Comparison of ENCODE assay signal across 7 mouse cellular contexts in the genomic region with DNA sequence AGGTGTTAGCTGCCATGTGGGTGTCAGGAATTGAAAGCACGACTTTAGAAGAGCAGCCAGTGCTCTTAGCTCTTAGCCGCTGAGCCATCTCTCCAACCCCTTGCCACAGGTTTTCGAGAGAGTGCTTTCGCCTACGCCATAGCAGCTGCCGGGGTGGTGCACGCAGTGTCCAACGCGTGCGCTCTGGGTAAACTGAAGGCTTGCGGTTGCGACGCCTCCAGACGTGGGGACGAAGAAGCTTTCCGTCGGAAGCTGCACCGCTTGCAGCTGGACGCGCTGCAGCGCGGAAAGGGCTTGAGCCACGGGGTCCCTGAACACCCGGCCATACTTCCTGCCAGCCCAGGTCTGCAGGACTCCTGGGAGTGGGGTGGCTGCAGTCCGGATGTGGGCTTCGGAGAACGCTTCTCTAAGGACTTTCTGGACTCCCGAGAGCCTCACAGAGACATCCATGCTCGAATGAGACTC. TPM values are rescaled to one million over a fixed set of nuclear protein-coding genes. Genes with fewer than 3 reads are reported as not detected.
DNase-seq lines count a peak whose midpoint lies in the region; ATAC-seq and TF ChIP-seq lines count a peak whose summit lies in the region.

No protein-coding gene starts in this region.

- no peak for TF ChIP-seq POLR2A in thymus, adult 2 months (IDR thresholded peaks at IDR 0.05; ENCODE audit: control insufficient read depth, extremely low read depth, insufficient read depth, low read length, poor library complexity)

- H3K27me3 ChIP-seq in lung, embryonic 15.5 days: peaks cover 99% of the 10 kb centered on the region
- peaks cover 99% of the 10 kb centered on the region for H3K27me3 ChIP-seq in embryonic facial prominence, embryonic 13.5 days
- H3K27me3 ChIP-seq in intestine, embryonic 16.5 days (replicated peaks; ENCODE audit: control insufficient read depth, insufficient read depth, low read length): peaks cover 92% of the 10 kb centered on the region
- H3K27me3 ChIP-seq in neural tube, embryonic 13.5 days: peaks cover 92% of the 10 kb centered on the region
- peaks cover 10% of the 10 kb centered on the region; the same call in 1 of the 2 replicates for H3K27me3 ChIP-seq in thymus, adult 2 months (ENCODE audit: control insufficient read depth, insufficient read depth, low read length)

- no peaks in the 10 kb centered on the region for H3K36me3 ChIP-seq in lung, embryonic 15.5 days
- H3K36me3 ChIP-seq in embryonic facial prominence, embryonic 13.5 days: no peaks in the 10 kb centered on the region
- no peaks in the 10 kb centered on the region for H3K36me3 ChIP-seq in intestine, embryonic 16.5 days (ENCODE audit: control insufficient read depth, insufficient read depth, low read length)
- no peaks in the 10 kb centered on the region for H3K36me3 ChIP-seq in neural tube, embryonic 13.5 days
- H3K36me3 ChIP-seq in thymus, adult 2 months (ENCODE audit: control insufficient read depth, insufficient read depth, low read length): no peaks in the 10 kb centered on the region

- peak overlapping the region; percentile 52 for H3K4me2 ChIP-seq in lung, embryonic 15.5 days
- H3K4me2 ChIP-seq in embryonic facial prominence, embryonic 13.5 days: peak overlapping the region; percentile 52
- peak overlapping the region; percentile 38 for H3K4me2 ChIP-seq in intestine, embryonic 16.5 days (ENCODE audit: low read depth, low read length)
- peak overlapping the region; percentile 43 for H3K4me2 ChIP-seq in neural tube, embryonic 13.5 days

- no peak for TF ChIP-seq CTCF in thymus, adult 2 months (IDR thresholded peaks at IDR 0.05; ENCODE audit: borderline replicate concordance, control insufficient read depth, extremely low read depth, insufficient read depth, low read length, poor library complexity)

- H3K4me1 ChIP-seq in lung, embryonic 15.5 days: peaks cover 21% of the 10 kb centered on the region
- peaks cover 61% of the 10 kb centered on the region for H3K4me1 ChIP-seq in embryonic facial prominence, embryonic 13.5 days
- H3K4me1 ChIP-seq in intestine, embryonic 16.5 days (ENCODE audit: control insufficient read depth, insufficient read depth, low read length): peaks cover 14% of the 10 kb centered on the region
- H3K4me1 ChIP-seq in neural tube, embryonic 13.5 days (replicated peaks): peaks cover 61% of the 10 kb centered on the region
- H3K4me1 ChIP-seq in thymus, adult 2 months (replicated peaks; ENCODE audit: control insufficient read depth, insufficient read depth, low read length): peaks cover 19% of the 10 kb centered on the region

- H3K9me3 ChIP-seq in lung, embryonic 15.5 days: no peaks in the 10 kb centered on the region
- H3K9me3 ChIP-seq in embryonic facial prominence, embryonic 13.5 days: no peaks in the 10 kb centered on the region
- no peaks in the 10 kb centered on the region for H3K9me3 ChIP-seq in intestine, embryonic 16.5 days (ENCODE audit: control insufficient read depth, low read length)
- no peaks in the 10 kb centered on the region for H3K9me3 ChIP-seq in neural tube, embryonic 13.5 days

- no peak for DNase-seq in lung, postnatal 25 days (ENCODE audit: low spot score)
- DNase-seq in ovary, postnatal 36 days (ENCODE audit: low spot score): no peak
- no peak for DNase-seq in thymus, adult 2 months

- H3K27ac ChIP-seq in lung, embryonic 15.5 days: no peak overlapping the region
- 0 out of 2 replicates have a peak overlapping the region, but pooled peaks have one; percentile 18 for H3K27ac ChIP-seq in embryonic facial prominence, embryonic 13.5 days
- no peak overlapping the region for H3K27ac ChIP-seq in intestine, embryonic 16.5 days (ENCODE audit: low read length)
- H3K27ac ChIP-seq in neural tube, embryonic 13.5 days (replicated peaks): no peak overlapping the region
- no peak overlapping the region for H3K27ac ChIP-seq in thymus, adult 2 months (ENCODE audit: control insufficient read depth, insufficient read depth, low read length)

- H3K4me3 ChIP-seq in lung, embryonic 15.5 days: peak overlapping the region; percentile 23
- H3K4me3 ChIP-seq in embryonic facial prominence, embryonic 13.5 days: peak overlapping the region; percentile 31
- peak overlapping the region; percentile 26 for H3K4me3 ChIP-seq in intestine, embryonic 16.5 days (ENCODE audit: low read length)
- peak overlapping the region; percentile 21 for H3K4me3 ChIP-seq in neural tube, embryonic 13.5 days
- no peak overlapping the region for H3K4me3 ChIP-seq in thymus, adult 2 months (ENCODE audit: control insufficient read depth, insufficient read depth, low read length)

- ATAC-seq in lung, embryonic 15.5 days (ENCODE audit: borderline replicate concordance, extremely low read depth, low FRiP score, low TSS enrichment): no peak
- no peak for ATAC-seq in embryonic facial prominence, embryonic 13.5 days (ENCODE audit: insufficient number of reproducible peaks, insufficient read depth, low FRiP score, low TSS enrichment, low read depth)
- no peak for ATAC-seq in intestine, embryonic 16.5 days
- ATAC-seq in neural tube, embryonic 13.5 days (ENCODE audit: low read depth): no peak

- WGBS in lung, embryonic 15.5 days: under 1% methylated on average over 29 of the region's 29 CpGs
- under 1% methylated on average over 29 of the region's 29 CpGs for WGBS in embryonic facial prominence, embryonic 13.5 days
- 1% methylated on average over 29 of the region's 29 CpGs for WGBS in intestine, embryonic 16.5 days
- under 1% methylated on average over 29 of the region's 29 CpGs for WGBS in neural tube, embryonic 13.5 days
- under 1% methylated on average over 29 of the region's 29 CpGs for WGBS in thymus, adult 2 months

- H3K9ac ChIP-seq in lung, embryonic 15.5 days: no peak overlapping the region
- H3K9ac ChIP-seq in embryonic facial prominence, embryonic 13.5 days: peak overlapping the region; percentile 41; the same call in 1 of the 2 replicates
- H3K9ac ChIP-seq in intestine, embryonic 16.5 days (ENCODE audit: low read depth, low read length): no peak overlapping the region
- peak overlapping the region; percentile 26; the same call in 1 of the 2 replicates for H3K9ac ChIP-seq in neural tube, embryonic 13.5 days

RNA-seq across cellular contexts. Expression of gene Wnt10a, which starts 9.1 kb away (rescaled TPM):
- 0.20 and 0.25 TPM in 2 replicates for polyA plus RNA-seq in lung, embryonic 15.5 days (2015; fragmentation: Nextera tagmentation; extraction: Ambion mirVana)
- 5.4 and 6.9 TPM in 2 replicates for polyA plus RNA-seq in embryonic facial prominence, embryonic 13.5 days (2015; fragmentation: Nextera tagmentation; extraction: Ambion mirVana)
- polyA plus RNA-seq in intestine, embryonic 16.5 days (2015; fragmentation: Nextera tagmentation; extraction: Ambion mirVana): 0.05 and 0.09 TPM in 2 replicates
- polyA plus RNA-seq in neural tube, embryonic 13.5 days (2015; fragmentation: Nextera tagmentation; extraction: Ambion mirVana): 0.13 and 0.15 TPM in 2 replicates
- 5.0 and 5.3 TPM in 2 replicates for polyA plus RNA-seq in thymus, adult 2 months (2012; rRNA removed)

RNA-seq across cellular contexts. Expression of gene Wnt6, which starts 28.8 kb away (rescaled TPM):
- polyA plus RNA-seq in lung, embryonic 15.5 days (2015; fragmentation: Nextera tagmentation; extraction: Ambion mirVana): 1.2 TPM in 2 replicates
- polyA plus RNA-seq in embryonic facial prominence, embryonic 13.5 days (2015; fragmentation: Nextera tagmentation; extraction: Ambion mirVana): 49.1 and 55.5 TPM in 2 replicates
- 0.22 and 0.49 TPM in 2 replicates for polyA plus RNA-seq in intestine, embryonic 16.5 days (2015; fragmentation: Nextera tagmentation; extraction: Ambion mirVana)
- polyA plus RNA-seq in neural tube, embryonic 13.5 days (2015; fragmentation: Nextera tagmentation; extraction: Ambion mirVana): 8.9 and 10.0 TPM in 2 replicates
- polyA plus RNA-seq in thymus, adult 2 months (2012; rRNA removed): 1.8 and 1.9 TPM in 2 replicates

RNA-seq across cellular contexts. Expression of gene Prkag3, which starts 51.4 kb away (rescaled TPM):
- 0.34 and 0.57 TPM in 2 replicates for polyA plus RNA-seq in lung, embryonic 15.5 days (2015; fragmentation: Nextera tagmentation; extraction: Ambion mirVana)
- 0.25 and 0.35 TPM in 2 replicates for polyA plus RNA-seq in embryonic facial prominence, embryonic 13.5 days (2015; fragmentation: Nextera tagmentation; extraction: Ambion mirVana)
- polyA plus RNA-seq in intestine, embryonic 16.5 days (2015; fragmentation: Nextera tagmentation; extraction: Ambion mirVana): 0.15 and 0.17 TPM in 2 replicates
- polyA plus RNA-seq in neural tube, embryonic 13.5 days (2015; fragmentation: Nextera tagmentation; extraction: Ambion mirVana): 0.39 TPM in 1 of 2 replicates, not detected in the other
- polyA plus RNA-seq in thymus, adult 2 months (2012; rRNA removed): 0.10 and 0.38 TPM in 2 replicates

RNA-seq across cellular contexts. Expression of gene Cdk5r2, which starts 54.3 kb away (rescaled TPM):
- polyA plus RNA-seq in lung, embryonic 15.5 days (2015; fragmentation: Nextera tagmentation; extraction: Ambion mirVana): not detected in 2 replicates
- polyA plus RNA-seq in embryonic facial prominence, embryonic 13.5 days (2015; fragmentation: Nextera tagmentation; extraction: Ambion mirVana): 0.10 and 0.14 TPM in 2 replicates
- 0.07 and 0.18 TPM in 2 replicates for polyA plus RNA-seq in intestine, embryonic 16.5 days (2015; fragmentation: Nextera tagmentation; extraction: Ambion mirVana)
- 7.8 and 9.0 TPM in 2 replicates for polyA plus RNA-seq in neural tube, embryonic 13.5 days (2015; fragmentation: Nextera tagmentation; extraction: Ambion mirVana)
- polyA plus RNA-seq in thymus, adult 2 months (2012; rRNA removed): 0.31 and 0.34 TPM in 2 replicates

Comparison
In these comparisons a context has a peak if more than half of its experiments do, and no peak if none do; other contexts are left out.
1. H3K9ac ChIP-seq: peak in embryonic facial prominence, embryonic 13.5 days (single experiment) and neural tube, embryonic 13.5 days (single experiment); none in lung, embryonic 15.5 days (single experiment) and intestine, embryonic 16.5 days (single experiment).
2. Peak in every context shown above with its lines, with median percentiles within 50 percentile points of each other: H3K4me2 ChIP-seq.